Mouse (Mus musculus): ENCODE measurements around the gene 1700025G04Rik. TPM values are rescaled to one million over a fixed set of nuclear protein-coding genes. Genes with fewer than 3 reads are reported as not detected.

Gene 1700025G04Rik
- polyA plus RNA-seq, 1 experiment from 2014 or later, result 17.3 TPM

DNA sequence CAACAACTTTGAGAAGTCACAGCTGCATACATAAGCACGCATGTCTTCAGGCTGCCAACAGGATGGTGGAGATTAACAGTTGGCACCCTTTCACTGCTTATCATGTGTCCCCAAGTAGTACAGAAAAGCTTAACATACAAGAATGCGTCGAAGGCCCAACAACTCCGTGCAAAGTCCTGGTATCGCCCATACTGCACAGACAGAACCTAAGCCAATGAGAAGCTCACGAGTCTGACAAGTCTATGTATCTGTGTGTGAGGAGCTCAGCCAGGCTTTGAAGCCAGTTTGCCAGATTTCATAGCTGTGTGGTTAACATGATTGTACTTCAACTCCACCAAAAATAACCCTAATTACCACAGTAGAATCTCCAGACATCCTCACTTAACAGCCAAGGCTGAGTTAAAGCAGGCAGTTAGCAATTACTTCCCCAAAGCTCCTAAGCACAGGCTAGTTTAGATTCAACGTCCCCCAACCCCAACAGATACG is 91.2 kb downstream of the 1700025G04Rik start:
- 68% methylated on average over 8 of the region's 8 CpGs for WGBS
- Histone ChIP-seq H3K9me3 (replicated peaks; ENCODE audit: control insufficient read depth, low read length) (no peaks in the 10 kb centered on the region), H3K9ac (ENCODE audit: low read length) (no peak overlapping the region), H3K4me1 (ENCODE audit: control insufficient read depth, insufficient read depth, low read length) (peaks cover 11% of the 10 kb centered on the region), H3K27me3 (ENCODE audit: control insufficient read depth, insufficient read depth, low read length) (no peaks in the 10 kb centered on the region), H3K4me3 (replicated peaks; ENCODE audit: low read length) (no peak overlapping the region), H3K36me3 (ENCODE audit: control insufficient read depth, insufficient read depth, low read length) (no peaks in the 10 kb centered on the region), H3K4me2 (ENCODE audit: low read depth, low read length) (no peak overlapping the region), H3K27ac (ENCODE audit: low read length) (no peak overlapping the region)
- no peak for ATAC-seq (ENCODE audit: insufficient read depth, low FRiP score)

GRCm38 (mm10) chr1:151997591-151997990 is 92.3 kb downstream of the 1700025G04Rik start:
- Histone ChIP-seq H3K27ac (ENCODE audit: low read length) (no peak overlapping the region), H3K4me2 (ENCODE audit: low read depth, low read length) (no peak overlapping the region), H3K9me3 (replicated peaks; ENCODE audit: control insufficient read depth, low read length) (no peaks in the 10 kb centered on the region), H3K9ac (ENCODE audit: low read length) (no peak overlapping the region), H3K36me3 (ENCODE audit: control insufficient read depth, insufficient read depth, low read length) (no peaks in the 10 kb centered on the region), H3K27me3 (ENCODE audit: control insufficient read depth, insufficient read depth, low read length) (no peaks in the 10 kb centered on the region), H3K4me3 (replicated peaks; ENCODE audit: low read length) (no peak overlapping the region), H3K4me1 (ENCODE audit: control insufficient read depth, insufficient read depth, low read length) (peaks cover 11% of the 10 kb centered on the region)
- no peak for ATAC-seq (ENCODE audit: insufficient read depth, low FRiP score)
- WGBS, result 73% methylated on average over 7 of the region's 7 CpGs

- H3K9ac ChIP-seq (ENCODE audit: low read length), result no peak overlapping the region
- WGBS, result 52% methylated on average over 10 of the region's 10 CpGs
- no peak for ATAC-seq (ENCODE audit: insufficient read depth, low FRiP score)
- 0 out of 2 replicates have a peak, but pooled peaks cover 3% of the 10 kb centered on the region for H3K9me3 ChIP-seq (replicated peaks; ENCODE audit: control insufficient read depth, low read length)
- H3K27ac ChIP-seq (ENCODE audit: low read length), result no peak overlapping the region
- no peak overlapping the region for H3K4me3 ChIP-seq (replicated peaks; ENCODE audit: low read length)
- peaks cover 11% of the 10 kb centered on the region for H3K4me1 ChIP-seq (ENCODE audit: control insufficient read depth, insufficient read depth, low read length)
- H3K36me3 ChIP-seq (ENCODE audit: control insufficient read depth, insufficient read depth, low read length), result no peaks in the 10 kb centered on the region
- H3K4me2 ChIP-seq (ENCODE audit: low read depth, low read length), result no peak overlapping the region
- H3K27me3 ChIP-seq (ENCODE audit: control insufficient read depth, insufficient read depth, low read length), result no peaks in the 10 kb centered on the region
Measured at GRCm38 (mm10) chr1:151995948-151996697, 93.8 kb downstream of the 1700025G04Rik start.

DNA sequence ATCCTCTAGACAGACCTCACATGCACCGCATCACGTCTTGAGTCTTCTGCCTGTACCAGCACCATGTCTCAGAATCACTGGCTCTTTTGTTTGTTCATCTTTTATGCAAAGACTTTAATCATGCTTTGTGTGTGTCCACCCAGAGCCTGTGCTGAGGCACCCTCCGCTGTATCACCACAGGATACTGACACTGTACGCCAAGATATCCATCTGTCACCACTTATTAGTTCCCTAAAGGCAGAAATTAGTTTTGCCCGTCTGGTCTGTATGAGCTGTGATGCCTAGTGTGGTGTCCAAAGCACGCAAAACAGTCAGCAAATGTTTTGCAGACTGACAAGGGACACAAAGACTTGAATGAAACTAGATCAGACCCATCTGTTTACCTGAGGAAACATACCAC is 95.7 kb downstream of the 1700025G04Rik start:
- no peak for ATAC-seq (ENCODE audit: insufficient read depth, low FRiP score)
- Histone ChIP-seq H3K4me1 (ENCODE audit: control insufficient read depth, insufficient read depth, low read length) (peaks cover 12% of the 10 kb centered on the region), H3K36me3 (ENCODE audit: control insufficient read depth, insufficient read depth, low read length) (no peaks in the 10 kb centered on the region), H3K9ac (ENCODE audit: low read length) (no peak overlapping the region), H3K27me3 (ENCODE audit: control insufficient read depth, insufficient read depth, low read length) (no peaks in the 10 kb centered on the region), H3K9me3 (replicated peaks; ENCODE audit: control insufficient read depth, low read length) (0 out of 2 replicates have a peak, but pooled peaks cover 3% of the 10 kb centered on the region), H3K4me2 (ENCODE audit: low read depth, low read length) (no peak overlapping the region), H3K27ac (ENCODE audit: low read length) (no peak overlapping the region), H3K4me3 (replicated peaks; ENCODE audit: low read length) (no peak overlapping the region)
- WGBS, result 86% methylated on average over 6 of the region's 6 CpGs

DNA sequence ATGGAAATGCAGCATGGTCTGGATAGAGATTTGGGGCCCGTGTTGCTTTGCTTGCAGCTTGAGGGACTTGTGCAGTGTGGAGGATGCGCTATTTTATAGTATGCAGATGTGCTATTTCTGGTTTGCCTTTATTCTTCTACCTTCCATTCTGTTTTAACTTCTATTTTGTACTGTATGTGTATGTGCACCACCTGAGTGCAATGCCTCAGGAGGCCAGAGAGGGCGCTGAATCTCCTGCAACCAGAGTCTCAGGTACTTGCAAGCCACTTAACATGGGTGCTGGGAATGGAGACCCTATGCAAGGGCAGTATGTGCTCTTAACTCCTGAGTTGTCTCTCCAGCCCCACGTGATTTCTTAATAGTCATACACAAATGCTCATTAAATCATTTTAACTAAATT is 98.4 kb downstream of the 1700025G04Rik start:
- Histone ChIP-seq H3K27ac (ENCODE audit: low read length) (no peak overlapping the region), H3K4me2 (ENCODE audit: low read depth, low read length) (no peak overlapping the region), H3K27me3 (ENCODE audit: control insufficient read depth, insufficient read depth, low read length) (no peaks in the 10 kb centered on the region), H3K36me3 (ENCODE audit: control insufficient read depth, insufficient read depth, low read length) (no peaks in the 10 kb centered on the region), H3K4me3 (replicated peaks; ENCODE audit: low read length) (no peak overlapping the region), H3K4me1 (ENCODE audit: control insufficient read depth, insufficient read depth, low read length) (peaks cover 13% of the 10 kb centered on the region), H3K9ac (ENCODE audit: low read length) (no peak overlapping the region), H3K9me3 (replicated peaks; ENCODE audit: control insufficient read depth, low read length) (0 out of 2 replicates have a peak, but pooled peaks cover 3% of the 10 kb centered on the region)
- 91% methylated on average over 4 of the region's 4 CpGs for WGBS
- no peak for ATAC-seq (ENCODE audit: insufficient read depth, low FRiP score)

GRCm38 (mm10) chr1:151990615-151991014 is 99.3 kb downstream of the 1700025G04Rik start:
- Histone ChIP-seq H3K4me2 (ENCODE audit: low read depth, low read length) (no peak overlapping the region), H3K4me1 (ENCODE audit: control insufficient read depth, insufficient read depth, low read length) (peaks cover 9% of the 10 kb centered on the region), H3K27me3 (ENCODE audit: control insufficient read depth, insufficient read depth, low read length) (no peaks in the 10 kb centered on the region), H3K9ac (ENCODE audit: low read length) (no peak overlapping the region), H3K9me3 (replicated peaks; ENCODE audit: control insufficient read depth, low read length) (0 out of 2 replicates have a peak, but pooled peaks cover 3% of the 10 kb centered on the region), H3K27ac (ENCODE audit: low read length) (no peak overlapping the region), H3K36me3 (ENCODE audit: control insufficient read depth, insufficient read depth, low read length) (no peaks in the 10 kb centered on the region), H3K4me3 (replicated peaks; ENCODE audit: low read length) (no peak overlapping the region)
- no peak for ATAC-seq (ENCODE audit: insufficient read depth, low FRiP score)
- 53% methylated on average over 4 of the region's 4 CpGs for WGBS

GRCm38 (mm10) chr1:151988713-151989112 is 101.2 kb downstream of the 1700025G04Rik start:
- H3K4me2 ChIP-seq (ENCODE audit: low read depth, low read length), result no peak overlapping the region
- H3K27ac ChIP-seq (ENCODE audit: low read length), result no peak overlapping the region
- no peak overlapping the region for H3K9ac ChIP-seq (ENCODE audit: low read length)
- peaks cover 9% of the 10 kb centered on the region for H3K4me1 ChIP-seq (ENCODE audit: control insufficient read depth, insufficient read depth, low read length)
- no peak for ATAC-seq (ENCODE audit: insufficient read depth, low FRiP score)
- no peaks in the 10 kb centered on the region for H3K36me3 ChIP-seq (ENCODE audit: control insufficient read depth, insufficient read depth, low read length)
- no peak overlapping the region for H3K4me3 ChIP-seq (replicated peaks; ENCODE audit: low read length)
- 0 out of 2 replicates have a peak, but pooled peaks cover 3% of the 10 kb centered on the region for H3K9me3 ChIP-seq (replicated peaks; ENCODE audit: control insufficient read depth, low read length)
- H3K27me3 ChIP-seq (ENCODE audit: control insufficient read depth, insufficient read depth, low read length), result no peaks in the 10 kb centered on the region
- WGBS, result 75% methylated on average over 7 of the region's 7 CpGs

DNA sequence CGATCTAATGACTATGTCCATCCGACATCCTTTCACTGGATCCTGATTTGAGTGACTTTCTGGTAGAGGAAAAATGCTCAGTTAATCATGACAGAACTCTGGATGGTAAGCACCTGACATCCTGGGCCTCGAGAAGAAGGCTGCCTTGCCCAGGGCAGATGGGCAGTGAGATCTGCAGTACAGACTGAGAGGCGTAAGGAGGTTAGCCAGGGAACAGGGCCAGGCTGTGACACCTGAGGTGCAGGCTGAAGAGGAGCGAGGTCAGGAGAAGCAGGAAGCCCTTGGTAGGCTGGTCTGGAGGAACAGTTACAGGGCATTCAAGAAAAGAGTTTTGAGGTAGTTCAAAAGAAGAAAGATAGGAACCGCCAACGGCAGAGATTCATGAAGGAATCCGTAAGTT is 101.9 kb downstream of the 1700025G04Rik start:
- no peaks in the 10 kb centered on the region for H3K36me3 ChIP-seq (ENCODE audit: control insufficient read depth, insufficient read depth, low read length)
- WGBS, result 83% methylated on average over 8 of the region's 8 CpGs

GRCm38 (mm10) chr1:151986024-151986778 is 103.7 kb downstream of the 1700025G04Rik start:
- WGBS, result 65% methylated on average over 11 of the region's 11 CpGs
- Histone ChIP-seq H3K4me2 (ENCODE audit: low read depth, low read length) (no peak overlapping the region), H3K4me3 (replicated peaks; ENCODE audit: low read length) (no peak overlapping the region), H3K4me1 (ENCODE audit: control insufficient read depth, insufficient read depth, low read length) (peaks cover 9% of the 10 kb centered on the region), H3K9ac (ENCODE audit: low read length) (no peak overlapping the region), H3K9me3 (replicated peaks; ENCODE audit: control insufficient read depth, low read length) (no peaks in the 10 kb centered on the region), H3K27ac (ENCODE audit: low read length) (no peak overlapping the region), H3K27me3 (ENCODE audit: control insufficient read depth, insufficient read depth, low read length) (no peaks in the 10 kb centered on the region), H3K36me3 (ENCODE audit: control insufficient read depth, insufficient read depth, low read length) (no peaks in the 10 kb centered on the region)
- ATAC-seq (ENCODE audit: insufficient read depth, low FRiP score), result no peak

More for the DNA sequence above, 101.9 kb downstream of the 1700025G04Rik start:
- Histone ChIP-seq H3K27me3 (ENCODE audit: control insufficient read depth, insufficient read depth, low read length) (no peaks in the 10 kb centered on the region), H3K9ac (ENCODE audit: low read length) (no peak overlapping the region), H3K4me1 (ENCODE audit: control insufficient read depth, insufficient read depth, low read length) (peaks cover 9% of the 10 kb centered on the region), H3K27ac (ENCODE audit: low read length) (no peak overlapping the region), H3K4me2 (ENCODE audit: low read depth, low read length) (no peak overlapping the region), H3K4me3 (replicated peaks; ENCODE audit: low read length) (no peak overlapping the region), H3K9me3 (replicated peaks; ENCODE audit: control insufficient read depth, low read length) (0 out of 2 replicates have a peak, but pooled peaks cover 3% of the 10 kb centered on the region)
- ATAC-seq (ENCODE audit: insufficient read depth, low FRiP score), result no peak

Measured in stomach, embryonic 16.5 days (tissue).